Mouse (Mus musculus) T-helper 17 cell (primary cell): ENCODE results near the gene Fnip2.

Experiments used
- in situ Hi-C, 2 experiments: fragments of 300-600 bp; cut with MboI, MseI; formaldehyde crosslinking; loops; 1 replicate in 1 of 2; 2 replicates in 1 of 2; pipeline ENCODE4 v1.15.1; 2025; ENCODE audit warnings: high pct_unique_total_duplicates in 2 of 2

The Fnip2 gene

DNA sequence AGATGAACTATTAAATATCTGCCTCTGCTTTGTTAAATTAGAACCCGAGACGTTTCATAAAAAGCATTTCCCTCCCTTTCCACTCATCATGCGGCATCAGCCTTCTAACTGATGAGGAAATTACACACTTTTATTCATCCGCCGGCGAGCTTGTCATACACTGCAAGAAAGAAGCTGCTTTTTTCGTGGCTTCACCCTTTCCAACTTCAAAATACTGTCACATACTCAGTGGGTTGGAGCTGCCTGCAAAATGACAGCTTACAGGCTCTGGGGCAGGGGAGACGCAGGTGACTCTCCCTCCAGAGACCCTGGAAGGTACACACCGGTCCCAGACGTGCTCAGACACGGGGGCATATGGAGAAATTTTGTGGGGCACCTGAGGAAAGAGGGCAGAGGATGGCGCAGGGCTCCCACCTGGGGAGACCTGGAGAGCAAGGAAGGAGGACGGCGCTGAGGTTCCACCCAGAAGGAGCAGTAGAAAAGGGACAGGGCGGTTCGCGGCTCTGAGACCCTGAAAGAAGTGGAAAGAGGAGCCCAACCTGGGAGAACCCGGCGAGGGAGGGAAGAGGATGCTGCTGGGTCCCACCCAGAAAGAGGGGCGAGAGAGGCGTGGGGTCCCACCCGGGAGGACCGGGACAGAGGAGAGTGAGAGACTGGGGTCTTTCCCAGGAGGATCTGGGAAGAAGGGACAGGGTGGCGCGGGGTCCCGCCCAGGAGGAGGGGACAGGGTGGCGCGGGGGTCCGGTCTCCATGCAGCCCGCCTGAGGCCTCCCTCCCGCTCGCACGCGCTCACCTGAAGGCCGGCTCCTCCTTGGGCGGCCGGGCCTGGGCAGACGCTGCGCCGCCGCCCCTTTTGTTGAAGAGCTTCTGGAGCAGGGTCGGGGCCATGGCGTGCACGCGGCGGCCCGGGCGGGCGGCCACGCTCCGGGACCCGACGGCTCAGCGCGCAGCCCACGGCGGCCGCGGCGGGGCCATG is 592 bp downstream of the Fnip2 start:
- in situ Hi-C loops: loop anchor here in 1 of 2 experiments (10.0 kb wide), 1 partner anchor 602 kb away; no protein-coding TSS in a partner anchor

GRCm38 (mm10) chr3:79564875-79565606 is 2.6 kb downstream of the Fnip2 start:
- in situ Hi-C loops: loop anchor here in 1 of 2 experiments (10.0 kb wide), 1 partner anchor 600 kb away; no protein-coding TSS in a partner anchor

GRCm38 (mm10) chr3:79563511-79563910 is 4.1 kb downstream of the Fnip2 start:
- in situ Hi-C loops: loop anchor here in 1 of 2 experiments (10.0 kb wide), 1 partner anchor 599 kb away; no protein-coding TSS in a partner anchor

- in situ Hi-C loops: loop anchor here in 1 of 2 experiments (10.0 kb wide), 1 partner anchor 597 kb away; no protein-coding TSS in a partner anchor
Measured at GRCm38 (mm10) chr3:79561784-79562715, 5.5 kb downstream of the Fnip2 start.

GRCm38 (mm10) chr3:79560555-79560954 is 7.0 kb downstream of the Fnip2 start:
- in situ Hi-C loops: loop anchor here in 1 of 2 experiments (10.0 kb wide), 1 partner anchor 596 kb away; no protein-coding TSS in a partner anchor

GRCm38 (mm10) chr3:79559773-79560045 is 7.9 kb downstream of the Fnip2 start:
- in situ Hi-C loops: loop anchor here in 1 of 2 experiments (10.0 kb wide), 1 partner anchor 595 kb away; no protein-coding TSS in a partner anchor

DNA sequence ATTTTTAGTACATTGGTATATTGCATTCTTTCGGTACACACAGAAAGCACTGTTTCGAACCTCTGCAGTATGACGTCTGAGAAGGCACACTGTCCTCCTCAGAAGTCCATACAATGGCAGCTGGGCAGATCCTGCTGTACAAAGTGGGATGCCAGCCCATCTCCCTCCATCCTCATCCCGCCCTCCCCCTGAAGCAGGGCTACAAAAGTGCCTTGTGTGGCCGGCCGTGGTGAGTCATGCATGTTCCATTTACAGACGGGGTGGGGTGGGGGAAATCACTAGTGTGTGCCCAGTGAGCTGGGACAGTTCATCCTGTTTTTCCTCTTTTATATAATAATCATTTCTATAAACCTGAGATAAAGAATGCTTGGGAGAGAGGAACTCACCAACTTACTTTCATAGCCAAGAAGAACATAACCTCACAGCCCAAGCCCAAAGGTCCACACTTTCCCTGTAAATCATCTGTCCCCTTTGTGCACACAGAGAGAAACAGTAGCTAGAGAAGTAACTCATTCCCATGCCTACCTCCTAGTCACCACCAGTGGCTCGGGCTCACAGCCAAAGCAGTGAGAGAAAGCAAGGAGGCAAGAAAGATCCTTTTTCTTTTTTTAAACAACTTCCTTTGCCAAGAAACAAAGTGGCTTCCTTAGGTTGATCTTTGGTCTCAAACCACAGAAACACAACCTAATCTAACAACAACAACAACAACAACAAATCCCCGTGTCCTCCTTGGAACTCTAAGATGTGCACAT is 8.4 kb downstream of the Fnip2 start:
- in situ Hi-C loops: no loop called here

- in situ Hi-C loops: no loop called here
Measured at GRCm38 (mm10) chr3:79555061-79555460, 12.5 kb downstream of the Fnip2 start.

GRCm38 (mm10) chr3:79553779-79554178 is 13.8 kb downstream of the Fnip2 start:
- in situ Hi-C loops: no loop called here

DNA sequence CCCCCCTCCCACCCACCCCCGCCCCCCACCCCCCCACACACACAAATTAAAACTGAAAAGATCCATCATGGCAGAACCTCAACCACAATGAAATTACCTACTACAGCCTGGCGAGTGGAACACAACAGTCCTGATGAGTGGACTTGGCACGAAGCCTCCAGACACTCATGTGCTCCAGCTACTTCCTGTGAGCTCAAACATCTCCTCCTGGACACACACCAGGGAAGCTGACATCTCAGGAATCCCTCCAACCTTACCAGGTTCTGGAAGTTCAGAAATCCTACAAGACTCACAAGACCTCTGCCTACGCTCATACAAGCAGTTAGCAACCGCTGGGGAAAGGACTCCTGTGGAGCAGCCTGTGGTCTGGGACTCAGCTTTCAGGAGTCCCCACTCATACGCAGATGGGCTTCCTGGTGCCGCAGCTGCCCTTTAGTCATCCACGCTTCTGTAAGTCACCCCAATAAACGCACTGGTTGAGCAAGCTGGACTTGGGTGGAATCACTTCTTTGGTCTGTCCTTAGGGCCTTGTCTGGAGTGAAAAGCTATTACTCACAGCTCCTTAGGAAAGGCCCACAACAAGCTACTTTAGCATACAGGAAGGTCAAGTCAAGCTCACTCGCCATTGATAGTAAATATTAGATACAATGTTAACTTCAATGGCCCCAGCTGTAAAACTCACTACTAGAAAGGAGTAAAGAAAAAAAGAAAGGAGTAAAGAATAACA is 15.6 kb downstream of the Fnip2 start:
- in situ Hi-C loops: no loop called here

GRCm38 (mm10) chr3:79549751-79550393 is 17.7 kb downstream of the Fnip2 start:
- in situ Hi-C loops: no loop called here

- in situ Hi-C loops: no loop called here
Measured at GRCm38 (mm10) chr3:79548681-79549437, 18.7 kb downstream of the Fnip2 start.

DNA sequence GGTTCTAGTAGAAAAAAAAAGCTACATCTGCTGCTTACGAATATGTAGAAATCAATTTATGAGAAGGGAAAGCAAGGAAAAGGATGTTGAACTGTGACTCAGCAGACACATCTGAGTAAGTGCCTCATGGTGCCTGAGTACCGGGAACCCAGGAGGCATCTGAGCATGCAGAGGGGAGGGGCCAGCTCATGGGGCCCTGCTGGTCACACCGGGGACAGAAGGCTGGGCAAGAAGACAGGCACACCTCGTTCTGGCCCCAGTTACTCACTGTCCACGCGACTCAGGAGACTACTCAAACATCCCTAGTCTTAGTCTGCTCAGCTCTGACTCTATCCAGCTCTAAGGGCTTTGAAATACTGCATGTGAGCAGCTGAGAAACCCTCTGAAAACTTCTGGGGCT is 25.0 kb downstream of the Fnip2 start:
- in situ Hi-C loops: no loop called here

- in situ Hi-C loops: no loop called here
Measured at GRCm38 (mm10) chr3:79539656-79540055, 27.9 kb downstream of the Fnip2 start.

DNA sequence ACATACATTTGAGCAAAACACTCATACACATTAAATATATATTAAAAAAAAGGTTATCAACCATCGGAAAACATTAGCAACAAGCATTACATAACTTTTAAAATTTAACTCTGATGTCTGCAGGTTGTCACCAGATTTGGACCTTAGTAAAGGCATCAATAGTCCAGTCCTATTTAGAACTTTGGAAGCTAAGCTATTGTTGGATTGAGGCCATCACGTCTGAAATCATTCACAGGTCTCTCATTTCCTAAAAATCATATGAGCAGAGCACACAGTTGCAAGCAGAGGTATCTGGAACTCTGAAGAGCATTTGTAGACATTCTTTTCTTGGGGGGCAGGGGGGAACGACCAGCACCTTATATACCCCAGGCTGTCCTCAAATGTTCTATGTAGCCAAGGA is 28.5 kb downstream of the Fnip2 start:
- in situ Hi-C loops: no loop called here

GRCm38 (mm10) chr3:79538342-79538741 is 29.3 kb downstream of the Fnip2 start:
- in situ Hi-C loops: no loop called here

DNA sequence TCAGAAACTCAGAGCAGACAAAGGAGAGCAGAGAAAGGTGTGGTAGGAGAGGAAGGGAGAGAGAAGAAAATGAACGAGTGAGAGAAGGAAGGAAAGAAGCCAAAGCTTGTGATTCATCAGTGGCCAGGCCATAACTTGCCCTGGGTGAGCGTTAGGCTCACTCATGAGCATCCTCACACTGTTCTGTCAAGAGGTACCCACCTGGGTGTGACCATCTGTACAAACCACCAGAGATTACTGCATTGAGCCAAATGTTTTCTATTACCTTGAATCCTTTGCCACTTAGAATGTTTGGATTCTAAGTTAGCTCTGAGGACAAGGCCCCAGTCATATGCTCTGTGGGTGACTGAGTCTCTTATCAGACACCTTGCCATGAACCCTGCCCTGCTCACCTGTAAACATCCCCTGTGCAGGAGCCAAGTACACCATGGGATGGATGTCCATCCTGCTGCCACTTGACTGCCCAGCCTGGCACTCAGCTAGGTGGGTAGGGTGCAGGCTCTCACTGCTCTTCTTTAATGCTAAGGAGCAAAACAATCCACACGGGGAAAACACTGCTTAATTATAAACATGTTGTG is 29.9 kb downstream of the Fnip2 start:
- in situ Hi-C loops: no loop called here

- in situ Hi-C loops: no loop called here
Measured at GRCm38 (mm10) chr3:79537023-79537422, 30.6 kb downstream of the Fnip2 start.
